Mouse (Mus musculus): ENCODE data around the gene Dad1.

- TF ChIP-seq CHD2 (IDR thresholded peaks at IDR 0.05; ENCODE audit: low read depth, low read length): no peak
- no peak for TF ChIP-seq ZC3H11A (IDR thresholded peaks at IDR 0.05; ENCODE audit: borderline replicate concordance, low read depth, low read length)
- no peak for TF ChIP-seq ZNF384 (IDR thresholded peaks at IDR 0.05; ENCODE audit: low read depth, low read length)
Observed at GRCm38 (mm10) chr14:54206309-54206708, 47.6 kb downstream of the Dad1 start.

Measured in ES-E14 (cell line).